Mouse (Mus musculus) cerebellum, adult 11-12 months (tissue): Measurements from ENCODE around the gene G3bp1.

Source experiments
- DNase-seq: peaks from one replicate; pipeline ENCODE4 v3.0.0; 2022

G3bp1 gene

DNA sequence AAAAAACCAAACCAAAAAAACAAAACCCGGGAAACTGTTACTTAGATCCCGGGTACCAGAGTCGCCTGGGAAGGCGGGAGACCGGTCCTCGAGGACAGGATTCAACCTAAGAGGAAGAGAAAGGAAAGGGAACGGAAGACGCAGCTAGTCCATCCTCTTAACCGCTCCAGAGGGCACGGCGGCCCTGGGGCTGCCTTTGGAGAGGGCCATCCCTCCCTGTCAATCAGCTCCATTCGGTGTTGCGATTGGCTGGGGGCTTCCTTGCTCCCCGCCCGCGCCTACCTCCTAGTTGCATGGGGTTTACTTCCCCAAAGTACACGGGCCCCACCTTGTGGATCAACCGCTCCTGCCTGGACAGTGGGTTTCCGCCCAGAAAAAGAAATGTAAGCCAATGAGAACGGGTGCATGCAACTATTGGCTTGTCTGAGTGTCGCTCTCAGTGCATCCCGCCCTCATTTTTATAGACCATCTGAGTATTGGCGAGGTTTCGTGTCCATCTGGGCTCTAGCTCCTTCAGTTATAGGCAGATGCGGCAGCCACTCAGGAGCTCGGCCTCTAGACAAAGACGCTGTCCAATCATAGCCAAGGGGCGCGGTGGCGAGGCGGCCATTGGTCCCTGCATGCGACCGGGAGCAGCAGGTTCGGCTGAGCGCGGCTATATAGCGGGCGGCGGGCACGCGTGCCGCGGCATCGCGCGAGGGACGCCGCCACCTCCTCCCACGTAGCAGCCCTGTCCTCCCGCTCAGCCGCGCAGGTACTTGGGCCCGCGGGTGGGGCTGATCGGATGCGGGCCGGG is at the start of gene G3bp1:
G3bp1 (plus strand) TSS at position 638 of the 796 bp plus-strand sequence.
- peak; percentile 100 for DNase-seq

DNA sequence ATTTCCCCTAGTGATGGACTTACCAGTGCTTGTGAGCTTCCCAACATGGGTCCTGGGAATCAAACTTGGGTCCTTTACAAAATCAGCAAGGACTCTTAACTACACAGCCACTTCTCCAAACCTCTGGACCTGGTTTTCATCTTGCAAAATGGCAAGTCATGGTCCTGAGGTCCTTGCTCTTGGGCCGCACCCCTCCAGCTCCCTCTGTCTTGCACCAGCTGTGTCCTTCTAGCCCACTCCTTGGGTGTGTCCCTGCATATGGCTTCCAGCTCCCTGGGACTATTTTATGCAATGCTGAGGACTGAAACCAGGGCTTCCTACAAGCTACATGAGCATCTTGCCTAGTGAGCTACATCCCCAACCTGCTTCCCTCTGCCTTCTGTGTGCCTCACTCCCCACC is 46.5 kb upstream of the G3bp1 start, which contains the start of gene Sparc:
Sparc (minus strand) TSS at position 206 of the 400 bp plus-strand sequence.
- no peak for DNase-seq

DNA sequence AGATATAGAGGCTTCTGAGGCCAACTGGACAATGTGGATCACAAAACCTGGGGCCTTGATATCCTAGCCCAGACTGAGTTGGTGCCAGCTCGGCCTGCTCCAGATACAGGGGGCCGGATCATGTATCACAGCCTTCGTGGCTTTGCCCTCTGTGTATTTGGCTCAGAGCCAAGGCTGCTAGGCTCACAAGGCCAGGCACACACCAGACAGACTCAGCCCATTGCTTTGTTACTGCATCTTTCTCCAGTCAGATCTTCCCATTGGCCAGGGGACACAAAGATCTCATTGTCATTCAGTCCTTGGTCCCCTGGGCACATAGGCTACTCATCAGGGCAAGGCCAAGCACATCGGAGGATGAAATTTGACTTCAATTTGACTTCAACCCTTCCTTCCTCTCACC is 45.7 kb upstream of the G3bp1 start:
- DNase-seq = peak; percentile 57

DNA sequence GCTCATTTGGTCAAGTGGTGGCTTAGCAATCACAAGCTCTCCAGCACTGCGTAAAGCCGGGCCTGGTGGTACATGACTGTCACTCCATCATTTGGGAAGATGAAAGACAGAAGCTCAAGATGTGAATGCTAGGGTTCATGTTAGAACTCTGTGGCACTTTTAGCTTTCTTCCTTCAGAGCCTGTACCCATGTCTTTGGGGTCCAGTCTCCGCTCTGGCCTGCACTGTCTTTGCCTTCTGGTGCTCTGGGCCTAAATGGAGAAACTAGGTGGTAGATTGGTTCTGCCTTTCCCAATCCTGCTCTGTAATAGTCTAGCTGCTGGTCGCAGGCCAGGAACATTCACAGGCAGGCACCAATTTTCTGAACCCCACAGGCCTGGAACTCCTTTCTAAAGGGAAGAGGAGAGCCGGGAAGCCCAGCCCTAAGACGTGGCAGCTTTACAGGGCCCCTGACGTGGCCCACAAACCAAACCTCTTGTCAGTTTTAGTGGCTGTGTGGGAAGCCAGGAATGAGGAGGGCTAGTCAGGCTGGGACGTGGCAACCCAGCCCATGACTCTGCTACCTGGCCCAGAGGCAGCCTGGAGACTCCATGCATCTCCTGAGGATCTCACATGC is 44.6 kb upstream of the G3bp1 start:
- no peak for DNase-seq

DNA sequence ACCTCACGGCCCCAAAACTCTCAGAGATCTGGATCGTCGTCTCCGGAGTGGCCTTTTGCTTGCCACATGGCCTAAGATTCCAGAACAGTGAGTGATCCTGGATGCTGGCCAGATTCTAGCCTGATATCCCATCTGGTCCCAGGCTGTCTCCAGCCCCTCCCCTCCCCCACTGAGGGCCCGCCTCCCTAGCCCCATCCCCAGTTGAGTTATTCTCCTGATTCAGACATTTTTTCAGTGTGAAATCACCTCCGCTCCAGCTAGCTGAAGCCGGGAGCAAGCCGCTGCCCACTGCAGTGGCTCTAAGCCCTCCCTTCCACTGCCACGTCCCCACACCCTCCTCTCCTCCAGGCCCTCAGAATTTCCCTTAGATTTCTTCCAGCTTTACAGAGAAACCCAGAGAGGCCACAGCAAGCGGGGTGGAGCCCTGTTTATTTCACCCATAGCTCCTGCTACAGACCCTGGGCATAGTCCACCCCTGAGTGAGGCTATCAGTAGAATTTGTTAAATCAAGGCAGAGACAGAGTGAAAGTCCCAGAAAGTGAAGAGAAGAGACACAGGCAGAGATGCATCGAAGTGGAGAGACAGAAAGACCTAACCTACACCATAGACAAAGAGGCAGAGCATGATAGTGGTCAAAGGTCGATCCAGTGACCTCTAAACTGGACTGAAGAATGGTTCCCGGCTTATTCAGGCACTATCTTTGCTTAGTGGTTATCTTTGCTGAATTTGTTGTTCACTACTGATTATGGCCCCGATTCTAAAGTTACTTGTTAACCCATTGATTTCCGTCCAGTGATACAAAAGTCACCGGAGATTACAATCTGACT is 41.1 kb upstream of the G3bp1 start:
- peak; percentile 64 for DNase-seq

DNA sequence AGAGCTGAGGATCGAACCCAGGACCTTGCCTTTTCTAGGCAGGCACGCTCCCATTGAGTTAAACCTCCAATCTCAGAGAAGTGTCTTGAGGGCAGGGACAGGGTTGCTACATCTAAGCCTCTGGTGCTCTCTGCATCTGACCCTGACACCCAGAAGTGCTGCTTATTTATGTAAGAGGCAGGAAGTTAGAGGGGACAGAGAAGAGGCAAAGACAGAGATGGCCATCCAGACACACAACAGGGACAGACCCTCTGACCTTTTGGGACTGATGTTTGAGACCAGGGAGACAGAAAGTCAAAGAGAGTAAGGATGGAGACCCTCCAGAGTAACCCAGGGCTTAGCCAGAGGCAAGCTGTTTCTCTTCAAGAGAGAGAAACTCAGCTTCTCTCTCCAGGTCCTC is 39.5 kb upstream of the G3bp1 start:
- no peak for DNase-seq

DNA sequence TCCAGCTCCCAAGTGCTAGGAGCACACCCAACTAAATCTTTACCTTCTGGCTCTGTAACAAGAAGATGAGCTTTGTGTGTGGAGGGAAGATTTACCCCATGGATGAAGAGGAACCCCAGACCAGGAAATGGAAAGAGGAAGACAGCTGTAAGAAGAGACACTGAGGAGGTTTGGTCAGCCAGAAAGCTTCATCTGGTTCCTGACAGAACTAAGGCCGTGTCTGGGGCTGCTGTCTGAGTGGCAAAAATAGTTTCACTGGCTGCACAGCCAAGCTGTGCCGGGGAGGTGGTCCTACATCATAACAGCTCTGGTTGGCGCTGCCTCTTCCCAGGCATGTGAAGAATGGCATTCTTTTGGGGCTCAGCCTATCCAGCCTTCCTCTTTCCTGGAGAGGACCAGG is 36.5 kb upstream of the G3bp1 start:
- no peak for DNase-seq

DNA sequence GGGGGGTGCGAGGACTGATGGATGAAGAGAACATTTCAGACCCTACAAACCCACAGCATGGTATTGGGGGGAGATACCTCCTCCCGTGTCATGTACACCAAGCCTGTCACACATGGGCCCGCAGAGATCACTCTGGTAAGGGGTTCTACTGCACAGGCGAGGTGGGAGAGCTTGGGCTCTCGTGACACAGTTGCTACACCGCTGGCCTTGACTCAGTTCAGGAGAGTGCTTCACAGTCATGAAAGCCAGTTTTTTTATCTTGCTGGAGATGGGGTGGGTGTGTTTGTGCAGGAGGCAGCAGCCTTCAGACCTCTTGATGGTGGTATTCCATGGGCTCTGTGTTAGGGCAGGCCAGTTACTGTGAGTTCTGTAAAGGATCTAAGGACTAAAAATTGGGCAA is 33.4 kb upstream of the G3bp1 start:
- DNase-seq = no peak

DNA sequence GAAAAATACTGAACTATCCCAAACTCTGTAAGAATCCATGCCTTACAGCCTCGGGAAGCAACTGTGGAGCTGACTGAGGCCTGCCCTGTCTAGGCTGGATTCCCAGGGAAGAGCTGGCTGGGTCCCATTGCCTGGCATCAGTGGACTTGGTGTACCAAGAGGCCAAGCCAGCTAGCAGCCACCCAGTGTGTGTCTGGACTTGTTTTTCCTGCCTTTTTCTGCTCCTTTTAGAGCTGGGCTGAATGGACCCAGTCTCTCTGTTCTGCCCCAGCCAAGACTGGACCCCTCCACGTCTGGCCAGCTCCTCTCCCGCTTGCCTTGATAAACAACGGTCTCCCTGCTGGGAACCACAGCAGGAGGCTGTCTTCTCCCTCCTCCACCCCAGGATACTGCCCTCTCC is 31.5 kb upstream of the G3bp1 start:
- DNase-seq = peak; percentile 75

DNA sequence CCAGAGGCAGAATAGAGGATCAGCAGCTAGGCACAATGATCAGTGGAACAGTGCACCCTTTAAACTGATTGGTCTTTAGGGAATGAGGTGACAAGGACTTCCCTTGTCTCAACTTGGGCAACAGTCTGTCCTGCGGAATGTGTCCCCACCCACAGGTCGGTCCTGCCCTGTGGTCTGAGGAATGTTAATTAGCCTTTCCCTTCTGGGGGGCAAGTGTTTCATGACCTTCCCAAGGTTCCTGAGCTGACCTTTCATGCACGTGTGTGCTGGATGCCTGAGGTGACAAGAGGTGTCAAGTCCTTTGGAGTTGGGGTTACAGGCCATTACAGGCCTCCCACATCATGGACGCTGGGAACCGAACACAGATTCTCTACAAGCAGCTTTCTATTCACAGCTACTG is 29.8 kb upstream of the G3bp1 start:
- no peak for DNase-seq

DNA sequence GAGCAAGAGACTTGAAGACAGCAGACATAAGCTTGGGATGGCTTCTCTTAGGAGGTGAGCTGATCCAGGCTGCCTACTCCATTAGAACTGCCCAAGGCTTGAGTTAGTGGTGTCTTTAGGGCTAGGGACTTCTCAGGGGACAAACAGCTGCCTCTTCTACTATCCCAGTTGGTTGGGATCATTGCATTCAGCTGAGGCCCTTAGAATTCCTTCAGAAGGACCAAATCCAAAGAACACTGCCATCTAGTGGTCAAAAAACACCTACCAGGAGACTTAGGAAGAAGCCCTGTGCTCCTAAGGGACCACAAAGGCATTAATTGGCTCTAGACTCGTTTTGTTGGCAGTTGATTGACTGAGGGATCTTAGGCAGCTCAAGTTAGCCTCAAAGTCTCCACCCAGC is 24.7 kb upstream of the G3bp1 start:
- DNase-seq = no peak

DNA sequence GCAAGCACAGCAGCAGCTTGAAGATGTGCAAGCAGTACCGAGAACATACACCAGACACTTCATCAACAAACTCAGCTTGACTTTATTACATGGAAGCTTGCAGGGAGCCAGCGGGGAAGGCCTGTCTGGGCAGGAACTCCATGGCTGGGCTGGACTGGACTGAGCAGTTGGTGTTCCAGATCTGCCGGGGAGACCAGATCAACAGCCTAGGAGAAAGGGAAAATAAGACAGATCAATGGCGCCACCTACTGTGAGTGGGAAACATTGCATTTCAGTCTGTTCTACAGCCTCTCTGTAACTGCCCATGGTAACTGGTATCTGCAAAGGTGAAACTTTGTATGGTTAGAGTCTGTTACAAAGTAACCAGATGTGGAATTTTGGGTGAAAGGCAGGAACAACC is 22.9 kb upstream of the G3bp1 start:
- peak; percentile 84 for DNase-seq

DNA sequence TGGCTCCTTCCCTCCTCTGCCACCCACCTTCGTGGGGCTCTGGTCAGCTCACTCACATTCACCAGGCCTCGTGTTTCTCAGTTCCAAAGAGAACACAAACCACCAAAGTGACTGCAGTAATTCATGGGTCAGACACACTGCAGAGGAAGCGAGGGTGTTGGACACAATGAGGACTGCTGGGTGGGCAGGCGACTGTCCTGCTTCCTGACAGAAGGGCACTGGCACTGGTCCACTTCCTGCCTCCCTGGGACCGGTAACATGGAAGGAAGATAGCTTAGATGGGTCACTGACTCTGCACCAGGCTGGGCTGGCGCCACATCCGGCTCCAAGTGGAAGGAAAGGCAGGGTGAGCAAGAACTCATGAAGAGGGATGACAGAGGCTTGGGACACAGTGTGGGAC is 20.0 kb upstream of the G3bp1 start:
- no peak for DNase-seq

DNA sequence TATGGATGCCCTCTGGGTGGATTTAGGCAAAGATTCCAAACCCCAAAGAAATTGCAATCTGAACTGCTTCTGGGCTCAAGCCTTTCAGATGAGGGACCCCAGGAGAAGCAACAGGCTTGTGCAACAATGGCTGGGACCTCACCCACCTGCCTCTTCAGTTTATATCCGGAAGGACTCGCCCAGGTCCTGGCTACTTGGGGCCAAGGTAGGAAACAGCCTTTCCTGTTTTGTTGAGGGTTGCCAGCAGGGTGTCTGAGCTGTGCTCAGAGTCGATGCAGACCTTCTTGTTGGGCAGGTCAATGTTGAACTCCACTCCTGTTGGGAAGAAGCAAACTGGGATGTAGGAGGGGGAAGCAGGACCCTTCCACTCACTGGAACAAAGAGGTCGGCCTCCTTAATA is 19.2 kb upstream of the G3bp1 start:
- DNase-seq = no peak

DNA sequence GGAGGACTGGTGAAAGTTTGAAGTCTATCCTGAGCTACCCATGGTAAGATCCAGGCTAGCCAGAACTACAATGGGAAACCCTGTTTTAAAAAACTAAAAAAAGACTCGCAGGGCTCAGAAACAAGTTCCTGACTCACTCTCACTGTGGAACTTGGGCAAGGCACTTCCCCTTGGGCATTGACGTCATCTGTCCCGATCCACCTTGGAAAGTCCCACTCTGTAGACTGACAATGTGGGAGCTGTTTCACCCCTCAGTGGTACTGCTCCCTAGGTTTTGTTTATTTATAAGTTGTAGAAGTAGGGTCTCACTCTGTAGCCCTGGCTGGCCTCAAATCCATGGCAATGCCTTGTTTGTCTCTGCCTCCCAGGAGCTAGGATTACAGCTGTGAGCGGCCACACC is 15.8 kb upstream of the G3bp1 start:
- no peak for DNase-seq

DNA sequence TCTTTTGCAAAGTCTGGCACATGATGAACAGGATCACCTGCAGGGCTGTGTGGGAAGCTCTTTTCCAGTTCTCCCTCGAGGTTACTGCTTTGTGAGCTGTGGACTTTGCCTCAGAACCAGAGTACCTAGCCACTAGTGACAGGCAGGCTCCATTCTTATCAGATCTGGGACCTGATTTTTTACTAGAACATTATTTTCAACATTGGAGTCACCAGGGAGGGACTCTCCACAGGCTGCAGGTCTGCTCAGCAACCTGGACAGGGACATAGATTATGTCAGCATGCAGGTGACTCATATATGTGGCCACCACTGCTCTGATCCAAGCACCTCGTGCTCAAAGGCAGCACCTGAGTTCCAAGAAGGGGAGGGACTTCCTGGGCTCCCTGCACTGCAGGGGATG is 14.3 kb upstream of the G3bp1 start:
- DNase-seq = no peak

DNA sequence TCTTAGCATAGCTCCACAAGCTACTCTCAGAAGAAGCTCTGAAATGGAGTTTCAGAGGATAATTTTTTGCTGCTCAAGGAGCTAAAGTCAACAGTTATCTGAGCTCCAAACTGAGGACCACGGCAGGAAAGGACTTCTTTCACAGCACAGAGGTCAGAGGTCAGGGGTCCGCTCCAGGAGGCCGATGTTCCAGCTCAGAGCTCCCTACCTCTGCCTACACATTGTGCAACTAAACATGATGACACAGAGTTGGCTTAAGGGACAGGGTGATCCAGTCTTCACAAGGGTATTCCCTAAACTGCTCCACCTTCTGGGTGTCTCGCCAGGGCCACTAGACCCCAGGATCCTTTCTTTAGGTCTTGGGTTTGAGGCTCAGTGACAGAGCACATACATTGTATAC is 11.0 kb upstream of the G3bp1 start:
- no peak for DNase-seq

DNA sequence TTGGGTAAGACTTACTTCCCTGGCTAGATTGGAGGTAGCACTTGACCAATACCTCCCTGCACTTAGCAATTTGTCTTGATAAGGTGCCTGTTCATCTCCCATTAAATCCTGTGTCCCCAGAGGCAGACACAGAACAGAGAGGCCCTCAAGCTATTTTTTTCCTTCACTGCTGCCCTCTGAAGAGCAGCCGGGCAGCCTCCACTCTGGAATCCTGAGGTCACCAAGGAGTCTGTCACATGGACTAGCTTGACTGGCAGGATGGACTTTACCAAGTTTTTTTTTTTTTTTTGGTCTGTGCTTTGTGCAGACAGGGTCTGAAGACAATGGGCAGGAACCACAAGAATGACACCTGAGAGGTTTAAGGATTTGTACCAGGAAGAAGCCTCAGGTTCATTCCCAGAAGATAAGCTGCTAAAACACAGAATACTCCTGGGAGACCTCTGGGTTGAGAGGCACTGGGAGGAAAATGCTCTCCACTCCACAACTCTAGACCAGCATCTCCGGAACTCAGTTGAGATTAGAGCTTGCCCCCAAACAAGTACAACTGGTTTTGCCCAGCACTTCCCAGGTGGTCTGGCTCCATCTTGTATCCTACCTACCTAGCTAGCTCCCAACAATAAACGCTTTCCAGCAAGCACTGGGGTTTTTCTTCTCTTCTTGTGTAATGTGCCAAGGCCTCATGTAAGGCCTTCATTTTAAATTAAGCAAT is 9.5 kb upstream of the G3bp1 start:
- peak; percentile 39 for DNase-seq

DNA sequence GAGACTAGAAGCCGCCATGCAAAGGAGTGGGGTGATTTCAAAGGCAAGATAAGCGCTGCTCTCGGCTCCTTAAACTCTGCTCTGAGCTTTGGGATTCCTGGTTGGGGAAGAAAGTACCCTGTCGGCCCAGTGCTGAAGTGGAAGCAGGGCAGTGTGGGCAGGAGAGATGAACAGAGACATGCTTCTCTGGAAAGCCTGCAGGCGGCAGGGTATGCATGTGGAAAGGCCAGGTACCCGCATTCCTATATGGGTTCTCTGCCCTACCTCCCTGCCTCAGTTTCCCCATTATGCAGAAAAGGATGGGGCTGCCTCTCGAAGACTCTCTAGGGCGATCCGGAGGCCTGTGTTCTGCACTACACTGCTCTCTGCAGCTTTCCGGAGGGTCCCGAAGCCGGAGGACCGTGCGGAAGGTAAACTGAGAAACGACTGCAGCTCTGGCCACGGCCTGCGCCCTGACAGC is 8.9 kb upstream of the G3bp1 start:
- no peak for DNase-seq

DNA sequence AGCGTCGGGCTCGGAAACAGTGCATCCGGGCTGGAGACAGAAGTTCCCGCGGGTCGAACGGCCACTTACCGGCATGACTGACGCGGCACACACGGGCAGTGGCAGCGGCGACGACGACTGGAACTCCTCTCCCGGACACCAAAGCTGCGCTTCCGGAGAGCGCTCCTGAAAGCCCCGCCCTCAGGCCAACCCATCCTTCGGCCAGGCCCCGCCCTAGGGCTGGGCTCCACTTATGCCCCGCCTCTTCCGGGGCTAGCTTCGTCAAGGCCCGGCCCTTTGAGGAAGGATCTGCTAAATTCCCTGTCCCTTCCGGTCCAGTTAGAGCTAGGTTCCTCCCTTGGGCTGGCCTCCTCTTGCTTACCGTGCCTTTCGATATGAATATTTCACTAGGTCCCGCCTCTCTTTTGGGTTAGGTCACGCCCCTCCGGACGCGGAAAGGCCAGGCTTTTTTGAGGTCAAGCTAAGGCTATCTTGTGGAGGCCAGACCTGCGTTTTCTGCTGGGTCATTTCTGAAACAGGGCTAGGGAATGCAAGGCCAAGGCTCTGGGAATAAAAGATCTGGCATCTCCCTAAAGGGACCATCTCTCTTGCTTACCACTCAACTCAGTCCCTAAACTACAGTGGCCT is 8.4 kb upstream of the G3bp1 start, which contains the start of gene Atox1:
Atox1 (minus strand) TSS at position 221 of the 627 bp plus-strand sequence.
- DNase-seq = peak; percentile 96

DNA sequence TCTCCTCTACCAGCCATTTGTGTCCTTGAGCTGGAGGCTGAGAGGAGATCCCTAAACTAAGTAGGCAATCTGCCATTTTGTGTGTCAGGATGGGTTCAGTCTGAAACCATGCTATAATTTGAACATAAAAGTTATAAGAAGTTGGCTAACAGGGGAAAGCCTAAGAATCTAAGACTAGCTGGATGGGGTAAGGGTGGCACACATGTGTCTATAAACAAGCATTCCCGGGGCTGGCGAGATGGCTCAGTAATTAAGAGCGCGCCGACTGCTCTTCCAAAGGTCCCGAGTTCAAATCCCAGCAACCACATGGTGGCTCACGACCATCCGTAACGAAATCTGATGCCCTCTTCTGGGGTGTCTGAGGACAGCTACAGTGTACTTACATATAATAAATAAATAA is 7.3 kb upstream of the G3bp1 start:
- peak; percentile 48 for DNase-seq

DNA sequence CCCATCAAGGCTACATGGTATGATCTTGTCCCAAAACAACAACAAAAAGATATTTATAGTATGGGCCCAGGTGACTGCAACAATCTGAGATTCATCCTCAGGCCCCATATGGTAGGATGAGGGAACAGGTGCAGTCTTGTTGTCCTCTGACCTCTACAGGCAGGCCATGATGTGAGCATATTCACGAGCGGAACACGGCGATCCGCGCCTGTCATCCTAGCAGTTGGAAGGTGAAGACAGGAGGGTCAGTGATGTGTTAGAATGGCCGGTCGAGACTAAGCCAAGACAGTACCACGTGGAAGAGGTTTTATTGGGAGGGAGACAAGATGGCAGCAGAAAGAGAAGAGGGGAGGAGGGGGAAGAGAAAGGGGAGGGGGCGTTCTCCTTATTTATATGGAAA is 4.8 kb upstream of the G3bp1 start:
- peak; percentile 41 for DNase-seq
